Comparison of ENCODE assay signal across 37 mouse cellular contexts in genomic region chr11:64397612-64398011, GRCm38 (mm10). TPM values are rescaled to one million over a fixed set of nuclear protein-coding genes. Genes with fewer than 3 reads are reported as not detected.
"Had no signal": no experiment of that assay in that cellular context is flagged by ENCODE, and none has a peak within 500 bp of the region (broad histone marks: within the 10 kb centered on the region; RNA-seq: fewer than 3 reads in every experiment).

No protein-coding gene starts in this region.

- H3K4me2 ChIP-seq: heart, embryonic 11.5 days; heart, embryonic 12.5 days; heart, embryonic 13.5 days; heart, embryonic 15.5 days; hindbrain, embryonic 12.5 days; hindbrain, embryonic 15.5 days; intestine, embryonic 15.5 days; kidney, embryonic 15.5 days had no signal

- H3K4me3 ChIP-seq: heart, adult 2 months; heart, embryonic 10.5 days; heart, embryonic 12.5 days; heart, embryonic 13.5 days; heart, embryonic 15.5 days; hindbrain, embryonic 12.5 days; hindbrain, embryonic 13.5 days; hindbrain, embryonic 15.5 days; intestine, embryonic 15.5 days; kidney, embryonic 15.5 days; layer of hippocampus, adult 2 months had no signal

- ATAC-seq: inflammation-experienced regulatory T-cells, adult 6 months; intestine, embryonic 15.5 days; intestine, embryonic 16.5 days; intestine, postnatal 0 days had no signal

- H3K9me3 ChIP-seq: heart, embryonic 10.5 days; heart, embryonic 12.5 days; heart, embryonic 13.5 days; heart, embryonic 15.5 days; hindbrain, embryonic 12.5 days; hindbrain, embryonic 13.5 days; hindbrain, embryonic 15.5 days; intestine, embryonic 15.5 days; kidney, embryonic 15.5 days had no signal

- H3K36me3 ChIP-seq: heart, embryonic 10.5 days; heart, embryonic 12.5 days; heart, embryonic 13.5 days; heart, embryonic 15.5 days; hindbrain, embryonic 12.5 days; hindbrain, embryonic 13.5 days; hindbrain, embryonic 15.5 days; intestine, embryonic 15.5 days; kidney, embryonic 15.5 days had no signal

- H3K27me3 ChIP-seq: heart, embryonic 15.5 days; hindbrain, embryonic 15.5 days; intestine, embryonic 15.5 days had no signal

- DNase-seq: heart, adult 18-20 months; heart, adult 2 months; heart, postnatal 10 days; heart, postnatal 14 days; heart, postnatal 36 days; heart, postnatal 4 days; kidney, adult 11 months; kidney, adult 18-20 months; kidney, adult 2 months; kidney, adult 8-10 months; kidney, adult 9 months; kidney, postnatal 10 days; kidney, postnatal 14 days; kidney, postnatal 25 days; kidney, postnatal 36 days; kidney, postnatal 4 days; layer of hippocampus, adult 9-11 months; layer of hippocampus, postnatal 36 days had no signal

- H3K9ac ChIP-seq: heart, embryonic 12.5 days; heart, embryonic 13.5 days; heart, embryonic 15.5 days; hindbrain, embryonic 12.5 days; hindbrain, embryonic 15.5 days; intestine, embryonic 15.5 days; kidney, embryonic 15.5 days had no signal

- H3K27ac ChIP-seq: heart, adult 2 months; heart, embryonic 10.5 days; heart, embryonic 13.5 days; heart, embryonic 15.5 days; hindbrain, embryonic 12.5 days; intestine, embryonic 15.5 days; kidney, embryonic 15.5 days; kidney, postnatal 0 days; layer of hippocampus, adult 2 months had no signal

RNA-seq across cellular contexts. Expression of gene Hs3st3a1, which starts 37.5 kb away (rescaled TPM):
- total RNA-seq: hematopoietic stem cell, adult 5-6 weeks had no signal
- polyA plus RNA-seq: inflammation-experienced regulatory T-cells, adult 6 months had no signal

RNA-seq across cellular contexts. Expression of gene F930015N05Rik, which starts 38.8 kb away (rescaled TPM):
- total RNA-seq: heart, adult 18-20 months; heart, postnatal 4 days; hematopoietic stem cell, adult 5-6 weeks; layer of hippocampus, postnatal 14 days had no signal
- polyA plus RNA-seq: heart, embryonic 12.5 days; heart, embryonic 16.5 days; heart, postnatal 0 days; inflammation-experienced regulatory T-cells, adult 6 months; intestine, postnatal 0 days had no signal
